In the genomic region with DNA sequence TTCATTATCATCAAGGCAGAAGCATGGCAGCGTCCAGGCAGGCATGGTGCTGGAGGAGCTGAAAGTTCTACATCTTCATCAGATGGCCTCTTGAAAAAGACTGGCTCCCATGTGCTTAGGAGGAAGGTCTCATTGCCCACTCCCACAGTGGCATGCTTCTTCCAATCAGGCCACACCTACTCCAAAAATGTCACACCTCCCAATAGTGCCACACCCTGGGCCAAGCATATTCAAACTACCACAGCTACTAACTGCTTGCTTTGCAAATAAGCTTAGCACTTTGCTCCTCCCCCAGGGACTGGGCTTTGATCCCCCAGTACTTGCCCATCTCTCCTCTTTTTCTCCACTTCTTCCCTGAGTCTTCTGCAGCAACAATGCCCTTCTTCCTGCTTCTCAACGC, we compare ENCODE assay signal across 14 mouse cellular contexts.
"Had no signal": no experiment of that assay in that cellular context is flagged by ENCODE, and none has a peak within 500 bp of the region (broad histone marks: within the 10 kb centered on the region; RNA-seq: fewer than 3 reads in every experiment).

No protein-coding gene starts in this region.

- DNase-seq: liver, postnatal 0 days; lung, adult 2 months; lung, postnatal 14 days; lung, postnatal 36 days; retina, postnatal 1 day; right cerebral cortex, postnatal 25 days; right cerebral cortex, postnatal 4 days; spleen, adult 18-20 months; thymus, adult 18-20 months; thymus, postnatal 14 days; thymus, postnatal 36 days had no signal

- ATAC-seq: liver, postnatal 0 days; lung, postnatal 0 days; midbrain, embryonic 13.5 days; midbrain, embryonic 15.5 days had no signal
